ENCODE assay signal across 16 mouse cellular contexts in the genomic region with DNA sequence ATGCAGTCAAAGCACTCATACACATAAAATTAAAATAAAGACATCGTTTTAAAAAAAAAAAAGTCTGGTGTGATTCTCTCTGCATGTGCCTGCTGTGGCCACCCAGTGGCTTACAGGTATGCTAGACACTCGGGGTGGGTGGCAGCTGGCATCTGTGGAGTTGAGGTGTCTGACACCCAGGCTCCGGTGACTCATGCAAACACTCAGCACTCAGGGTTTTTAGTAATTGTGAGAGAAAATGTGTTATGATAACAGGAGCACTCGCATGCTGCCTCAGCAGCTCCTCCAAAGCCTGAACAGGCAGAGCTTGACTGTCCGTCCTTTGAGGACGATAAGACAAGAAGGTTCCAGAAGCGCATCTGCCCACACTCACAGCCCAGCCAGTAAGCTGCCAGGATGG.
"Had no signal": no experiment of that assay in that cellular context is flagged by ENCODE, and none has a peak within 500 bp of the region (broad histone marks: within the 10 kb centered on the region; RNA-seq: fewer than 3 reads in every experiment).

No protein-coding gene starts in this region.

- H3K4me2 ChIP-seq: intestine, embryonic 15.5 days; limb, embryonic 15.5 days; liver, embryonic 12.5 days; lung, embryonic 14.5 days; midbrain, embryonic 11.5 days; midbrain, embryonic 15.5 days; neural tube, embryonic 12.5 days had no signal

- H3K27me3 ChIP-seq: liver, embryonic 12.5 days; megakaryocyte, embryonic 14.5 days; midbrain, embryonic 15.5 days; neural tube, embryonic 12.5 days had no signal

- H3K9ac ChIP-seq: intestine, embryonic 15.5 days; limb, embryonic 15.5 days; liver, embryonic 12.5 days; lung, embryonic 14.5 days; midbrain, embryonic 15.5 days; neural tube, embryonic 12.5 days had no signal

- H3K27ac ChIP-seq: intestine, embryonic 15.5 days; layer of hippocampus, adult 2 months; limb, embryonic 15.5 days; liver, embryonic 12.5 days; macrophage; midbrain, embryonic 15.5 days; neural tube, embryonic 12.5 days had no signal

- DNase-seq: kidney, adult 18-20 months; kidney, postnatal 10 days; kidney, postnatal 4 days; lung, embryonic 14.5 days; lung, postnatal 10 days; retina, postnatal 1 day; thymus, postnatal 4 days had no signal

- H3K4me1 ChIP-seq: intestine, embryonic 15.5 days; limb, embryonic 15.5 days; liver, embryonic 12.5 days; megakaryocyte, embryonic 14.5 days; neural tube, embryonic 12.5 days had no signal

- H3K9me3 ChIP-seq: intestine, embryonic 15.5 days; limb, embryonic 15.5 days; liver, embryonic 12.5 days; midbrain, embryonic 15.5 days; neural tube, embryonic 12.5 days had no signal

- H3K36me3 ChIP-seq: intestine, embryonic 15.5 days; limb, embryonic 15.5 days; liver, embryonic 12.5 days; midbrain, embryonic 15.5 days; neural tube, embryonic 12.5 days had no signal

- H3K4me3 ChIP-seq: intestine, embryonic 15.5 days; layer of hippocampus, adult 2 months; limb, embryonic 15.5 days; liver, embryonic 12.5 days; megakaryocyte, embryonic 14.5 days; midbrain, embryonic 15.5 days; neural tube, embryonic 12.5 days had no signal

- ATAC-seq: intestine, embryonic 15.5 days; liver, embryonic 12.5 days; midbrain, embryonic 15.5 days had no signal
